Mouse (Mus musculus) ES-E14 (cell line): ENCODE data around the gene Atp2c2.

Experiments used
- CHD2 ChIP-seq: IDR thresholded peaks from 2 replicates; pipeline ENCODE4 v1.6.1; 2014; ENCODE audit warnings: mild to moderate bottlenecking, low read depth, low read length, inconsistent platforms
- ZNF384 ChIP-seq: IDR thresholded peaks from 2 replicates; pipeline ENCODE4 v1.6.1; 2012; ENCODE audit warnings: low read depth, low read length, inconsistent platforms

DNA sequence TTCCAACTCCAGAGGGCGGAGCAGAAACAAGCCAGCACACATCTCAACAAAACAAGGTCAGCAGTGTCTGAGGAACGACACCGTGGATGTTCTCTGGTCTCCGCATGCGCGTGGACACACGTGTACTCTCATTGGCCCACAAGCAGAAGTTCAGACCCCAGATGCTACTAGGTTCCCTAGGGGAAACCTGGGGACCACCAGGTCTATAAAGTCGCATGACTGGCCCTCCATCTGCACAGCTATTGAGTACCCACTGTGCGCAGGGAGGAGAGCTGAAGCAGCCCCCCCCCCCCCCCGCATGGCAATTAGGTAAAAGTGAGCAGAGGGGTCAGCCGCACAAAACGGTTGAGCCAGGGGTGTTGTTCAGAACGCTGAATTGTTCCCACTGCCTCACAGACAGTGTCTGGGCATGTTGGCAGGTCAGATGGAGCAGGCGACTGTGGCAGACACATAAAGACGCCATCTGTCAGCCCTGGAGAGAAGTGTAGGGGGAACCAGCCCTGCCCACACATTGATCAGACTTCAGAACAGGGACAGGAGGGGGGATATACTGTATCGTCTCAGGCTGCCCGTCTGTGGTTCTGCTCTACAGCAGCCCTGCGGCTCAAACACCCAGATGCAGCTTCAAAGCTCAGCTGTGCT is 86.1 kb downstream of the Atp2c2 start:
- no peak for TF ChIP-seq CHD2
- no peak for TF ChIP-seq ZNF384
